Comparison of ENCODE assay signal across 8 mouse cellular contexts in genomic region chr5:149678100-149678989, GRCm38 (mm10). TPM values are rescaled to one million over a fixed set of nuclear protein-coding genes. Genes with fewer than 3 reads are reported as not detected.
DNase-seq lines count a peak whose midpoint lies in the region; ATAC-seq lines count a peak whose summit lies in the region.

Gene B3glct (plus strand): TSS chr5:149678230.

- 0 out of 2 replicates have a peak, but pooled peaks cover 7% of the 10 kb centered on the region for H3K27me3 ChIP-seq in heart, embryonic 10.5 days (ENCODE audit: insufficient read depth, poor library complexity, severe bottlenecking)
- H3K27me3 ChIP-seq in kidney, embryonic 15.5 days = 0 out of 2 replicates have a peak, but pooled peaks cover 8% of the 10 kb centered on the region

- peak; percentile 91 for DNase-seq in A20 (ENCODE audit: low read depth, low spot score)
- DNase-seq in brain, adult 2 months (ENCODE audit: low read depth, low spot score) = peak; percentile 74
- peak; percentile 90 for DNase-seq in heart, embryonic 10.5 days (ENCODE audit: low spot score)
- peak; percentile 91 for DNase-seq in liver
- peak; percentile 39 to 74 for DNase-seq in monocyte, adult 2 months (ENCODE audit: low read depth in 1 of 2, low spot score in 2 of 2)
- DNase-seq in spleen, postnatal 14 days (ENCODE audit: low spot score in 2 of 2) = peak; percentile 78 to 87

- peak within 1 kb of the TSS; percentile 99 for H3K4me2 ChIP-seq in kidney, embryonic 15.5 days

- H3K36me3 ChIP-seq in heart, embryonic 10.5 days = no peaks in the 10 kb centered on the region
- H3K36me3 ChIP-seq in kidney, embryonic 15.5 days = no peaks in the 10 kb centered on the region

- 1% methylated on average over 88 of the region's 106 CpGs for WGBS in heart, embryonic 10.5 days
- WGBS in kidney, embryonic 15.5 days = under 1% methylated on average over 62 of the region's 106 CpGs

- H3K4me1 ChIP-seq in heart, embryonic 10.5 days = peaks cover 8% of the 10 kb centered on the region
- peaks cover 21% of the 10 kb centered on the region for H3K4me1 ChIP-seq in kidney, embryonic 15.5 days

- H3K4me3 ChIP-seq in heart, embryonic 10.5 days = peak within 1 kb of the TSS; percentile 83
- peak within 1 kb of the TSS; percentile 81 for H3K4me3 ChIP-seq in kidney, embryonic 15.5 days (replicated peaks)

- peak within 1 kb of the TSS; percentile 98 for H3K27ac ChIP-seq in heart, embryonic 10.5 days
- peak within 1 kb of the TSS; percentile 91 for H3K27ac ChIP-seq in kidney, embryonic 15.5 days

- peak; percentile 88 for ATAC-seq in erythroblast, adult 5-6 weeks (replicated peaks; ENCODE audit: low FRiP score, poor library complexity, severe bottlenecking)
- ATAC-seq in kidney, embryonic 15.5 days (replicated peaks; ENCODE audit: low FRiP score) = peak; percentile 96

- no peaks in the 10 kb centered on the region for H3K9me3 ChIP-seq in heart, embryonic 10.5 days
- H3K9me3 ChIP-seq in kidney, embryonic 15.5 days (replicated peaks) = no peaks in the 10 kb centered on the region

- peak within 1 kb of the TSS; percentile 82 for H3K9ac ChIP-seq in kidney, embryonic 15.5 days

RNA-seq across cellular contexts. Expression of gene B3glct, which starts in this region (rescaled TPM):
- total RNA-seq in erythroblast, adult 5-6 weeks (2015; ENCODE audit: low replicate concordance) = 6.7 and 11.9 TPM in 2 replicates
- 0.68 and 1.4 TPM in 2 replicates for total RNA-seq in erythroblast, adult 5-6 weeks (2017; ENCODE audit: low replicate concordance)
- 12.7 and 14.9 TPM in 2 replicates for polyA plus RNA-seq in heart, embryonic 10.5 days (2016; fragmentation: Nextera tagmentation; extraction: Ambion mirVana)
- polyA plus RNA-seq in kidney, embryonic 15.5 days (2015; fragmentation: Nextera tagmentation; extraction: Ambion mirVana) = 16.9 and 17.1 TPM in 2 replicates

Comparison
In these comparisons a context has a peak if more than half of its experiments do, and no peak if none do; other contexts are left out.
1. Peak in every context shown above with its lines: DNase-seq, ATAC-seq, H3K4me3 ChIP-seq and H3K27ac ChIP-seq.